ENCODE assay signal across 8 mouse cellular contexts in the genomic region with DNA sequence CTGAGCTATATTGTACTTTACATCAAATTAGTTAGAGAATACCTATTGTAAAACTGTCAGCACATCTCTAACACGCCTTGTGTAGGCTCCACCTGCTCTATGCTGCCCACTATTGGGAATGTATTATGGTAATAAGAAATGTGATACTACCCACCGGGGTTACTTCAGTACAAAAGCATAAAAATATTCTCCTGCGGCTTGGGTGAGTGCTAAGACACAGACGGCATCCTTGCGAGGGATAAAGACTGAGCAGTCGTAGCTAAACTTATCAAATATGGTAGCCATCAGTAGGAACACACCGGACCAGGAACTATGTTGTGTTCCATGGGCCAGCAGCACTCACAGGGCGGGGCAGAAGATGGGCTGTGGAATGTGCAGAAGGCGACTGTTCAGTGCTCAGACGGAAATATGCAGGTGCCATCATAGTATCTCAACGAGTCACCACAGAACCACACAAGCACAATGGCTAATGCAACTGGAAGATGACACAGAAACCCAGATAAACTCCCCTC. TPM values are rescaled to one million over a fixed set of nuclear protein-coding genes. Genes with fewer than 3 reads are reported as not detected.
A peak's percentile ranks its signal among the peaks of the same experiment; 100 is the strongest.
DNase-seq lines count a peak whose midpoint lies in the region; ATAC-seq and TF ChIP-seq lines count a peak whose summit lies in the region.

No protein-coding gene starts in this region.

- no peak for ATAC-seq in limb, embryonic 12.5 days (ENCODE audit: insufficient number of reproducible peaks, insufficient read depth, low FRiP score, low TSS enrichment, low read depth)
- ATAC-seq in midbrain, embryonic 13.5 days, result 0 out of 2 replicates have a peak, but pooled peaks have one; percentile 2
- ATAC-seq in stomach, embryonic 15.5 days (ENCODE audit: insufficient read depth, low FRiP score, low read depth), result no peak

- TF ChIP-seq CTCF in layer of hippocampus, adult 2 months (conservative IDR thresholded peaks at IDR 0.05), result peak; percentile 70

- WGBS in limb, embryonic 12.5 days, result 18% methylated on average over 11 of the region's 11 CpGs
- 4% methylated on average over 11 of the region's 11 CpGs for WGBS in midbrain, embryonic 13.5 days
- WGBS in stomach, embryonic 15.5 days, result 7% methylated on average over 11 of the region's 11 CpGs

- peaks cover 20% of the 10 kb centered on the region for H3K4me1 ChIP-seq in limb, embryonic 12.5 days (replicated peaks)
- H3K4me1 ChIP-seq in midbrain, embryonic 13.5 days (replicated peaks), result peaks cover 35% of the 10 kb centered on the region
- peaks cover 13% of the 10 kb centered on the region for H3K4me1 ChIP-seq in stomach, embryonic 15.5 days

- no peaks in the 10 kb centered on the region for H3K27me3 ChIP-seq in limb, embryonic 12.5 days
- H3K27me3 ChIP-seq in midbrain, embryonic 13.5 days, result no peaks in the 10 kb centered on the region
- H3K27me3 ChIP-seq in stomach, embryonic 15.5 days (replicated peaks), result no peaks in the 10 kb centered on the region

- H3K36me3 ChIP-seq in limb, embryonic 12.5 days, result peaks cover 28% of the 10 kb centered on the region
- H3K36me3 ChIP-seq in midbrain, embryonic 13.5 days, result peaks cover 20% of the 10 kb centered on the region
- peaks cover 11% of the 10 kb centered on the region; the same call in 1 of the 2 replicates for H3K36me3 ChIP-seq in stomach, embryonic 15.5 days

- H3K9ac ChIP-seq in limb, embryonic 12.5 days (replicated peaks), result peak overlapping the region; percentile 99
- H3K9ac ChIP-seq in midbrain, embryonic 13.5 days (replicated peaks), result peak overlapping the region; percentile 99
- H3K9ac ChIP-seq in stomach, embryonic 15.5 days, result peak overlapping the region; percentile 98; the same call in 1 of the 2 replicates

- peaks cover 6% of the 10 kb centered on the region; the same call in 1 of the 2 replicates for H3K9me3 ChIP-seq in limb, embryonic 12.5 days
- no peaks in the 10 kb centered on the region for H3K9me3 ChIP-seq in midbrain, embryonic 13.5 days
- H3K9me3 ChIP-seq in stomach, embryonic 15.5 days, result no peaks in the 10 kb centered on the region

- DNase-seq in layer of hippocampus, adult 2 months (ENCODE audit: low spot score in 2 of 2), result peak in 1 of 2 experiments; percentile 17
- no peak for DNase-seq in layer of hippocampus, adult 9-10 months (ENCODE audit: low spot score)
- DNase-seq in cerebellum, adult 9-10 months, result peak; percentile 66
- peak; percentile 58 for DNase-seq in forelimb bud, embryonic 11.5 days (ENCODE audit: low read depth, low spot score)
- DNase-seq in induced T-regulatory cell, adult 2 months (ENCODE audit: low read depth), result peak; percentile 75

- H3K27ac ChIP-seq in layer of hippocampus, adult 2 months, result peak overlapping the region; percentile 99
- peak overlapping the region; percentile 100 for H3K27ac ChIP-seq in limb, embryonic 12.5 days
- H3K27ac ChIP-seq in midbrain, embryonic 13.5 days, result peak overlapping the region; percentile 100
- H3K27ac ChIP-seq in stomach, embryonic 15.5 days, result peak overlapping the region; percentile 100; the same call in 1 of the 2 replicates

- peak overlapping the region; percentile 83 for H3K4me3 ChIP-seq in layer of hippocampus, adult 2 months
- peak overlapping the region; percentile 81 for H3K4me3 ChIP-seq in limb, embryonic 12.5 days (replicated peaks)
- peak overlapping the region; percentile 94 for H3K4me3 ChIP-seq in midbrain, embryonic 13.5 days (replicated peaks)
- H3K4me3 ChIP-seq in stomach, embryonic 15.5 days (replicated peaks), result peak overlapping the region; percentile 73

- peak overlapping the region; percentile 81 for H3K4me2 ChIP-seq in limb, embryonic 12.5 days
- peak overlapping the region; percentile 92 for H3K4me2 ChIP-seq in midbrain, embryonic 13.5 days (replicated peaks)
- H3K4me2 ChIP-seq in stomach, embryonic 15.5 days, result peak overlapping the region; percentile 86

RNA-seq across cellular contexts. Expression of a gene that starts 3.3 kb away (rescaled TPM):
- total RNA-seq in layer of hippocampus, adult 2 months (2021), result 10 to 100 TPM; 34.9 to 36.6 TPM
- polyA plus RNA-seq in limb, embryonic 12.5 days (2016; fragmentation: Nextera tagmentation; extraction: Ambion mirVana), result 35.6 and 36.5 TPM in 2 replicates
- polyA plus RNA-seq in midbrain, embryonic 13.5 days (2015; fragmentation: Nextera tagmentation; extraction: Ambion mirVana), result 29.3 and 29.6 TPM in 2 replicates
- 18.4 and 19.4 TPM in 2 replicates for polyA plus RNA-seq in stomach, embryonic 15.5 days (2015; fragmentation: Nextera tagmentation; extraction: Ambion mirVana)
